ENCODE assay signal across 11 mouse cellular contexts in the genomic region with DNA sequence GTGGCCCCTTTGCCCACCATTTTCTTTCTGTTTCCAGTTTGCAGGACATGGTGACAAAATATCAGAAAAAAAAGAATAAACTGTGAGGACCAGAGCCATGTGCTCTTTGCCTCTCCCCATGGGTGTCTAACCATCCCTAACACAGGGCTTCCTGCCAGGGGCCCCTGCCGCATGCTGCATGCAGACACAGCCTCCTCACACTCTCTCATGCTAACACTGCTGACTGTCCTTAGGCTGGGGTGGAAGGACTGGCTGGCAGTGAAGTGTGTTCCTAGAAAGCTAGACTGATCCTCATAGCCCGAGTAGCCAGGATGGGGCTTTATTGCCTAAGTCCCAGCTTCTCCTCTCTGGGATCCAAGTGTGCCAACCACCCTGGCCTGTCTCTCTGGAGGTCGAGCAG. TPM values are rescaled to one million over a fixed set of nuclear protein-coding genes. Genes with fewer than 3 reads are reported as not detected.
DNase-seq lines count a peak whose midpoint lies in the region; ATAC-seq and TF ChIP-seq lines count a peak whose summit lies in the region.
"Had no signal": no experiment of that assay in that cellular context is flagged by ENCODE, and none has a peak within 500 bp of the region (broad histone marks: within the 10 kb centered on the region; RNA-seq: fewer than 3 reads in every experiment).

No protein-coding gene starts in this region.

- intact Hi-C loops in left cerebral cortex, adult 2 months (cut with DNase I) = loop anchor here (2.0 kb wide), 1 partner anchor 16 kb away; no protein-coding TSS in a partner anchor
- intact Hi-C loops in left cerebral cortex, postnatal 4 days (cut with DNase I) = loop anchor here (10.0 kb wide), 1 partner anchor 110 kb away; no protein-coding TSS in a partner anchor
- intact Hi-C loops in left cerebral cortex, postnatal 25 days (cut with DNase I) = no loop called here

- H3K36me3 ChIP-seq in forebrain, embryonic 16.5 days (ENCODE audit: control insufficient read depth, insufficient read depth) = peaks cover 5% of the 10 kb centered on the region
- peaks cover 78% of the 10 kb centered on the region for H3K36me3 ChIP-seq in midbrain, embryonic 10.5 days

- no peak for TF ChIP-seq POLR2A in olfactory bulb, adult 2 months (IDR thresholded peaks at IDR 0.05; ENCODE audit: insufficient read depth, low read depth, low read length)

- H3K9me3 ChIP-seq in forebrain, embryonic 16.5 days (ENCODE audit: control insufficient read depth, low read length) = no peaks in the 10 kb centered on the region
- H3K9me3 ChIP-seq in midbrain, embryonic 10.5 days (replicated peaks) = no peaks in the 10 kb centered on the region

- TF ChIP-seq CTCF in left cerebral cortex, adult 2 months (IDR thresholded peaks at IDR 0.05) = no peak
- TF ChIP-seq CTCF in olfactory bulb, adult 2 months (IDR thresholded peaks at IDR 0.05; ENCODE audit: insufficient read depth, low read depth, low read length) = no peak

- H3K9ac ChIP-seq in forebrain, embryonic 16.5 days (replicated peaks; ENCODE audit: low read depth, low read length) = no peak overlapping the region

- H3K27ac ChIP-seq in left cerebral cortex, adult 2 months = peak overlapping the region; percentile 8
- H3K27ac ChIP-seq in forebrain, embryonic 16.5 days (ENCODE audit: low read length) = 0 out of 2 replicates have a peak overlapping the region, but pooled peaks have one; percentile 33
- peak overlapping the region; percentile 46; the same call in 1 of the 2 replicates for H3K27ac ChIP-seq in midbrain, embryonic 10.5 days (replicated peaks)
- H3K27ac ChIP-seq in olfactory bulb, adult 2 months (ENCODE audit: insufficient read depth, low read depth, low read length) = peak overlapping the region; percentile 29
- H3K27ac ChIP-seq: stomach, postnatal 0 days had no signal

- H3K4me3 ChIP-seq in left cerebral cortex, adult 2 months = no peak overlapping the region
- H3K4me3 ChIP-seq in forebrain, embryonic 16.5 days (replicated peaks; ENCODE audit: low read length) = no peak overlapping the region
- H3K4me3 ChIP-seq in midbrain, embryonic 10.5 days = no peak overlapping the region
- no peak overlapping the region for H3K4me3 ChIP-seq in olfactory bulb, adult 2 months (ENCODE audit: insufficient read depth, low read depth, low read length)

- WGBS in forebrain, embryonic 16.5 days = 58% methylated on average over 3 of the region's 3 CpGs
- WGBS in midbrain, embryonic 10.5 days = 54% methylated on average over 3 of the region's 3 CpGs
- WGBS in olfactory bulb, adult 2 months = 41% methylated on average over 3 of the region's 3 CpGs

- H3K27me3 ChIP-seq in forebrain, embryonic 16.5 days (replicated peaks; ENCODE audit: control insufficient read depth, insufficient read depth, low read length) = no peaks in the 10 kb centered on the region
- H3K27me3 ChIP-seq in midbrain, embryonic 10.5 days (ENCODE audit: low read depth, poor library complexity, severe bottlenecking) = peaks cover 72% of the 10 kb centered on the region

- DNase-seq in left cerebral cortex, adult 2 months (ENCODE audit: extremely low spot score in 1 of 2, low spot score in 2 of 2) = no peak
- DNase-seq in left cerebral cortex, postnatal 4 days = no peak
- DNase-seq in midbrain, embryonic 10.5 days (ENCODE audit: low spot score) = no peak
- no peak for DNase-seq in gastrocnemius, postnatal 10 days
- no peak for DNase-seq in left cerebral cortex, postnatal 25 days (ENCODE audit: low spot score in 2 of 2)
- DNase-seq: cerebellum, adult 9-11 months; heart, postnatal 36 days; kidney, postnatal 10 days had no signal

- H3K4me1 ChIP-seq in forebrain, embryonic 16.5 days (replicated peaks; ENCODE audit: control insufficient read depth, insufficient read depth, low read length) = peaks cover 68% of the 10 kb centered on the region
- H3K4me1 ChIP-seq in midbrain, embryonic 10.5 days = peaks cover 68% of the 10 kb centered on the region
- H3K4me1 ChIP-seq in olfactory bulb, adult 2 months (ENCODE audit: control insufficient read depth, insufficient read depth, low read length) = peaks cover 53% of the 10 kb centered on the region

- no peak overlapping the region for H3K4me2 ChIP-seq in forebrain, embryonic 16.5 days (ENCODE audit: low read length)

- no peak for ATAC-seq in forebrain, embryonic 16.5 days

RNA-seq across cellular contexts. Expression of gene Pipox, which starts 39.3 kb away (rescaled TPM):
- total RNA-seq in left cerebral cortex, adult 2 months (2021) = 1 to 10 TPM in 1 of 2 experiments, under 1 TPM in 1; 0.70 to 1.3 TPM
- 1 to 10 TPM; 1.5 to 3.7 TPM for total RNA-seq in left cerebral cortex, postnatal 4 days (2021)
- 8.6 and 12.6 TPM in 2 replicates for polyA plus RNA-seq in forebrain, embryonic 16.5 days (2015; fragmentation: Nextera tagmentation; extraction: Ambion mirVana)
- polyA plus RNA-seq in midbrain, embryonic 10.5 days (2016; fragmentation: Nextera tagmentation; extraction: Ambion mirVana) = 9.0 and 16.5 TPM in 2 replicates
- not detected in 2 replicates for polyA plus RNA-seq in olfactory bulb, adult 2 months (2012; ENCODE audit: insufficient read depth, insufficient read length, low replicate concordance, missing spikeins)
- total RNA-seq in gastrocnemius, postnatal 10 days (2021) = 1 to 10 TPM in 1 of 2 experiments, under 1 TPM in 1; 0.52 to 1.1 TPM
- total RNA-seq in left cerebral cortex, postnatal 25 days (2021) = under 1 TPM; 0.69 to 0.96 TPM
